Mouse (Mus musculus): ENCODE results near the gene Sorcs3.

DNA sequence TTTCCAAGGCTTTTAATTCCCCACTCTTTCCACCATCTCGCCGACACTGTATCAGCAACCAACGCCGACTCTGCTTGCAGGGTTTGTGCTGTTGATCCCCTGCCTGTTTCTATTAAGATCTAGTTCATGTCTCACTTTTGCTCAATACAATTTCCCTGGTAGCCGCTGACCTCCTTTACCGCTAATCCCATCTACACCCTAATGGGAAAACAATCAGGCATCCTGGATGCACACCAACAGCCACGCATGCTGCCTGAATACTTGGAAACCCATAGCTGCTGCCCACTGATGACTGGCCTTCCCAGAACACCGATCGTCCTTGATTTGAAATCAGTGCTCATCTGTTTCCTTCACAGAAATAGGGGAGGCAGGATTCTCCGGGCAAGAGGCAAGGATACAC lies 525.9 kb downstream of the Sorcs3 start:
- TF ChIP-seq CTCF (IDR thresholded peaks at IDR 0.05; ENCODE audit: borderline replicate concordance, insufficient read depth, low read depth, low read length): no peak
- TF ChIP-seq POLR2A (IDR thresholded peaks at IDR 0.05; ENCODE audit: borderline replicate concordance, insufficient read depth, low read length): no peak
